Mouse (Mus musculus) spleen, adult 18-20 months (tissue): ENCODE data around the gene Gstm6.
"Not testable (repeated sequence)": the region's sequence is repeated elsewhere in the genome, so short reads cannot be mapped to it uniquely, and the experiment has no call there.

Experiments used
- DNase-seq, 2 experiments: peaks; one replicate each; pipeline ENCODE4 v3.0.0; 2022; ENCODE audit warnings: mixed read lengths in 2 of 2

Gene Gstm6

GRCm38 (mm10) chr3:107940524-107940923 lies 3.0 kb downstream of the Gstm6 start:
- no peak for DNase-seq

DNA sequence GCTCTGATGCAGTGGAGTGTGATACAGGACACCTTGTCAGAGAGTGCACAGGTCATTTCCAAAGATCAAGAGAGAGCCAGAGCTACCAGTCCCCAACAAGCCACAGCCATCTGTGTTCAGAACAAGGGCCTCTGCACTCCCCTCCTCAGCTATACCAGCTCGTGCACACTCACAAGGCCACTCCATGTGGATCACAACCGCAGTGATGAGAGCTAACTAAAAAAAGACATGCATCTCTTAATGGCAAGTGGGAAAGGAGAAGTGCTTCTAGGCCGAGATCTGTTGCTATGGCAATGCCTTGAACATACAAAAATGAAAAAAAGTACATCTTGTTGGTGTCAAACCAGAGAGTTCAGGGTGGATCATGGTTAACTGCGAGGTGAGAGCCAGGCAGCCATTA lies 3.7 kb downstream of the Gstm6 start:
- no peak for DNase-seq

- DNase-seq = peak in 1 of 2 experiments; percentile 24
Observed at GRCm38 (mm10) chr3:107939403-107939802, 4.1 kb downstream of the Gstm6 start.

DNA sequence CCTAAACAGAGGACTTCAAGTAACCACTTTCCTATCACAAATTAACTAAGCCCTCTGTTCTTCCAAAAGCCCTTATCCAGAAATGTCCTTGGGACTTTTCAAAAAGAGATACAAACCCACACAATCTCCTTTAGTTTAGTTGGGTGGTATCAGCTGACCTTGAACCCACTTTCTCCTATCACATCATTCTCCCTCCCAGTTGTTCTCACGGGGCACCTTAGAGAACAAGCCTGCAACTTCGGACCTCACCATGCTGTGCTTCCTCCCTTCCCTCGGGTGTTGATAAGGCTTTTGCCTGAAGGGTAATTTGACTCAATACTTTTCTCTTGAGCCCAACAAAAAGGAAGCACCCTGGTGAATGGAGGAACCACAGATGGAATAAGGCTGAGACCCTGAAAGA lies 7.7 kb downstream of the Gstm6 start:
- no peak for DNase-seq

DNA sequence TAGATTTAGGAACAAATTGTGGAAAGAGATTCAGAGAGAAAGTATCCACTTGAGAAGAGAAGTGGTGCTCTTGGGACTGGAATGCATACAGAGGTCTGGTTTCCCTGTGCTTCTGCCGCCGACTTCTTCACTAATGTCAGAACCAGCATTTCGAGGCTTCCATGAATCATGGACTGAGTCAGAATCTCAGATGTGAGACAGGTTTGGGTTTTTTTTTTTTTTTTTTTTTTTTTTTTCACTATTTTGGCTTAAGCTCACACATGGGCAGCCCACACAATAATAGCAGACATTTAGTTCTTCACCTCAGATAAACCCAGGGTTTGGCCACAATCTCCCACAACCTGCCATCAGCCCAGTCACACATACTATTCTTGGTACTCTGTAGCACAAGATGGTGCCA lies 8.3 kb downstream of the Gstm6 start:
- no peak for DNase-seq

GRCm38 (mm10) chr3:107932128-107932527 lies 11.4 kb downstream of the Gstm6 start:
- no peak for DNase-seq

DNA sequence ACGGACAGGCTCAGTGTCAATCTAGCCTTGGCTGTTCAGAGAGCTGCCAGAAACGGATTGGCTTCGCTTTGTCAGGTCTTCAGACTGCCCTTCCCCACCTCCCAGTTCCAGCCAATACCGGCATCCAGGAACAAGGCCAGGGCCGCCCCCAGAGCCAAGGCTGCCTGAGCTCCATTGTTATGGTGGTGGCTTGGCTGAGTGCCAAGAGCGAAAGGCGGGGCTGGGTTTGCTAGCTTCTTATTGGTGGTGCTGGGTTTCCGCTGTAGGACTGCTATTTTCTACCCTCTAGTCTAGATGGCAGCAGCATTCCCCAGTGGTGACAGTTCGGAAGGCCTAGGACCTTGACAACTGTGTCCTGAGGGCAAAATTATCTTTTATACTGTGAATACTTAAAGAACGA lies 11.9 kb downstream of the Gstm6 start, which contains the start of gene Gstm7:
TSS of gene Gstm7 (minus strand) at position 148 of the 400 bp plus-strand sequence.
- DNase-seq = peak; percentile 69 to 77

DNA sequence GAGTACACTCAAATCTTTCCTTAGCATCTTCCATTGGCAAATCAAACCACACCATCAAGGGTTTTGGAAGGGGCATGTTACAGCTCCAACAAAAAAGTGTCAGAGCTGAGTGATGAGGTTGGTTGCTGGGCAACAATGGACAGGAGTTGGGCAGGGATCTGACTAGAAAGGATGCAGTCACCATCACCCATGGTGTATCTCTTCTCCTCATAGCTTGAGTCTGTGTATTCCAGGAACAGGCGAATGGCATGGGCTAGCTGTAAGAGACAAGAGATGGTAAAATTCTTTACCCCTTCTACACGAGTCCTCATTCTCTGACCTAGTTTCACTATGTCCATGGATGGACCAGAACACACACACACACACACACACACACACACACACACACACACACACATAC lies 12.4 kb downstream of the Gstm6 start:
- DNase-seq = no peak

GRCm38 (mm10) chr3:107929731-107930130 lies 13.8 kb downstream of the Gstm6 start:
- no peak for DNase-seq

GRCm38 (mm10) chr3:107929243-107929642 lies 14.3 kb downstream of the Gstm6 start:
- no peak for DNase-seq

DNA sequence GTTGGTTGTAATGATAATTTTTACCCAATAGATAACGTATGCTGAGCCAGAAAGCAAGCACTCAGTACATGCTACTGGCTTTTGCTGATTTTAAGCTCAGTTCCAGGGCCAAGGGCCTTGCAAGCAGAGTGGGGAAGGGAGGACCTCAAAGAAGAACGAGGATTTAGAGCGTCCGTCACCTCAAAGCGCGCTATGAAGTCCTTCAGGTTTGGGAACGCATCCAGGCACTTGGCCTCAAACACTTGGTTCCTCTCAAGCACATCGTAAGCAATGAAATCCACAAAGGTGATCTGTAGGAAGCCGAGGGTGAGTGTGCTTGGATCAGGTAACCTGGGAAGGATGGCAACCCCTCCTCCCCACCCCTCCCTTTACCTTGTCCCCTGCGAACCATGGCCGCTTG lies 14.9 kb downstream of the Gstm6 start:
- DNase-seq = no peak

DNA sequence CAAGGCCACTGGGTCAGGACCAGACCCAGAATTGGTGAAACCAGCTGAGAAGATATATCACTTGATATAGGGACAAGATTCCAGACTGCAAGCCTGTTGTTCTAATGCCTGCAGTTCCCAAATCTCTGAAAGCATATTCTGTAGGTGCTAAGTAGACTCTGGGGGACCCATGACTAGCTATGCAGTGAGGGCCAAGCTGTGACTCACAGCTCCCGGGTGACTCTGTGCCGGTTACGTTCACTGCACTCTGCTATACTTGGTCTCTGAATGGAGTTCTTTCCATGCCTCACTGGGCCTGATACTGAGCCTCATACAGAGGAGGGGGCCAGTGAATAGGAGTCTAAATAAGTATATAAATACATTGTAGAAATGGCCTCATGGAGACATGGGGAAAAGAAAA lies 15.7 kb downstream of the Gstm6 start:
- DNase-seq = no peak

DNA sequence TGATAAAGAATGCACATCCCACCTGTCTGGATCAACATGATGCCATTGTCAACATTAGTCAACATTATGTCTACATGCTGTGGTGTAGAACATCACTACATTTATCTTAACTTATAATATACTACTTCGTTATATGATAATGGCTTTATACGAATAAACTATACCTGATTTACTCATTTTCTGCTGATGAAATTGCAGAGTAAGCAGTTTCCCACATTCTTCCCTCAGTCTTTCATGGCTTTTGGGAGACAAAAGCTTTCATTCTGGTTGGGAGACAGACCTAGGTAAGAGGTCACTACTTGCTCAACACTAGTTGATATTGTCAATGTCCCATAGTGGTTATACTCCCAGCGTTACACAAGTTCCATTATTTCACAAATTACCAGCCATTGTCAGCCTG lies 18.2 kb downstream of the Gstm6 start:
- DNase-seq = no peak

- DNase-seq = no peak
Observed at GRCm38 (mm10) chr3:107920348-107920747, 23.2 kb downstream of the Gstm6 start.

GRCm38 (mm10) chr3:107917783-107918408 lies 25.7 kb downstream of the Gstm6 start:
- DNase-seq = peak in 1 of 2 experiments; percentile 27

DNA sequence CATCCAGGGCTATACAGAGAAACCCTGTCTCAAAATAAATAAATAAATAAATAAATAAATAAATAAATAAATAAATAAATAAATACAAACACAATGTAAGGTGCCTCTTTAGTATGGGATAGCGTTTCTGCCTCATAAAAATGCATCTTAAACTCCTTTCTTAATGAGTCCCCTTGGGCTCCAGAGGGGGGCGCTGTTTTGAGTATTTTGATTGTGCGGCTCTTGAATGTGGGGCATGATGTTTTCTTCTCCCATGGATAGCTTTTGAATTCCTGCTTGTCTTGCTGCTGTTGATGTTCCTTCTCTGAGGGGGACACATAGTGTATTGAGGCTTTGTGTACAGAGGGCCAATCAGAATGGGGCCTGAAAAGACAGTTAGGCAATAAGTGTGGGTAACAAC lies 26.5 kb downstream of the Gstm6 start:
- DNase-seq = no peak

GRCm38 (mm10) chr3:107916674-107917073 lies 26.9 kb downstream of the Gstm6 start:
- no peak for DNase-seq

DNA sequence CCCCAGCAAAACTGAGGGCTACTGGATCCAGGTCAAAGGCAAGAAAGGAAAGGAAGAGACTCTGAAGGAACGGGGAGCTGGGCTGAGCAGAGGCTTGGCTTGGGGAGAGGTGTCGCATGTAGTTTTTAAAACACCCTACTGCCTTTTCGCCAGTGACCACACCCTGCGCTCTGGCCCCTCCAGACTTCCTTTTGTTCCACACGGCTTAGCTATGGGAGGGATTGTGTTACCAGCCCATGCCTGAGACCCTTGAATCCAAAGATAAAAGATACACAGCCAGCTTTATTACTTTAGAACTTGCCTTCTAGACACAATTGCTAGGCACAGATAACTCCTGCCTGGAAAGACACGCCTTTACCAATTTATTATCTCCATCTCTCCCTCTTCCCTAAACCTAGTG lies 37.6 kb downstream of the Gstm6 start:
- DNase-seq = no peak

- no peak for DNase-seq
Observed at GRCm38 (mm10) chr3:107900955-107901673, 42.4 kb downstream of the Gstm6 start.

DNA sequence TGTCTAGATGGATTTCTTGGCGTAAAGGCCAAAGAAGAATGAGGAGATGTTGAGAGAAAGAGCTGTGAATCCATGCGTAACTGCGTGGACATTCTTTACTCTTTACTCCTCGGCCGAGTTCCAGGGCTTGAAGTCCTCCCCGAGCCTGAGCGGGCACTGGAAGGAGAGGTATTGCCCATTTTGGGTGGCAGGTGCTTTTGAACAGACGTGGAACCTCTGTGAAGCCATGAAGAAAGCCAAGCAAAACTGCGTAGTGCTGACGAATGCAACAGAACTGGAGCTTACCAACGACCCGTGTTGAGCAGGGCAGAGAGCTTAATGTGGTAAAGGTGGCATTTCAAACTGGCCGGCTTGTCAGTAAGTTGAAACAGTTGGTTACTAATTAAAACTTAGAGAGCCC lies 44.9 kb downstream of the Gstm6 start:
- no peak for DNase-seq

GRCm38 (mm10) chr3:107895720-107896569 lies 47.6 kb downstream of the Gstm6 start, which contains the start of gene Gstm5:
TSS of gene Gstm5 (plus strand) at chr3:107895821.
- DNase-seq = peak in 1 of 2 experiments; percentile 25

DNA sequence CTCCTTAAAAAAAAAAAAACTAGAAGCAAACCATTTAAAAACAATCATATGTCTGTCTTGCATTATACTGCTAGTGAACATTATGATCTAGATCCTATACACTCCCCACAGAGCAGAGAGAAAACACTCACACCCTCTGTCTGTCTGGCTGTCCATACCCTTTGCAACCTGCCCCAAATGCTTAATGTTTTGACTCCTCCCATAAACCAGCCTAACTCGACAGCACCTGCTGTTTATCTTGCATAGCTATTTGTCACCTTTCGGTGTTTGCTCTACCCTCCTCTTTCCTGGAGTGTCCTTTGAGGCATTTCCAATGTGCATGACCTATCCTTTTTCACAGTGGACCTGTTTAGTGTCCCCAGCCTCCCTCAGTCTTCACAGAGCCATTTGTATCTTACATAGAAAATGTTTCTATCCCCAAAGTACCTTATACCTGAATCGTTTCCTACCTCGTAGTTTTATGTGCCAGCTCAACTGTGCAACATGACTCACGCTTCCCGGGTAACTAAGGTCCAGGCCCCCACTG lies 48.3 kb downstream of the Gstm6 start:
- DNase-seq = no peak

- not testable (repeated sequence) for DNase-seq
Observed at GRCm38 (mm10) chr3:107889236-107889635, 54.3 kb downstream of the Gstm6 start.
